Mouse (Mus musculus) small intestine, adult 2 months (tissue): ENCODE measurements around the gene Zfhx3.

Experiments used
- CTCF ChIP-seq: fragments of 200-500 bp; IDR thresholded peaks from 2 replicates; pipeline ENCODE4 v1.5.1; 2012; ENCODE audit warnings: low read depth, mild to moderate bottlenecking, control low read depth, inconsistent platforms, low read length, moderate library complexity, mixed read lengths; ENCODE audit not compliant: insufficient replicate concordance, insufficient read length; ENCODE audit errors: extremely low read depth
- POLR2A ChIP-seq: fragments of 200-500 bp; IDR thresholded peaks from 2 replicates; pipeline ENCODE4 v1.6.1; 2012; ENCODE audit warnings: low read depth, mild to moderate bottlenecking, control low read depth, inconsistent platforms, low read length, moderate library complexity

GRCm38 (mm10) chr8:107940181-107940580 lies 2.3 kb upstream of the Zfhx3 start:
- no peak for TF ChIP-seq CTCF
- no peak for TF ChIP-seq POLR2A
